Mouse (Mus musculus): ENCODE measurements around the gene Ror2. TPM values are rescaled to one million over a fixed set of nuclear protein-coding genes. Genes with fewer than 3 reads are reported as not detected.

Gene Ror2
- total RNA-seq, 2 experiments from 2014 or later = 0.40 to 0.41 TPM

- peak; percentile 23 for DNase-seq (ENCODE audit: low spot score)
These were observed 216.7 kb downstream of the Ror2 start for GRCm38 (mm10) chr13:53069076-53069690.

GRCm38 (mm10) chr13:53068461-53068860 lies 217.5 kb downstream of the Ror2 start:
- no peak for DNase-seq (ENCODE audit: low spot score)

GRCm38 (mm10) chr13:53067949-53068348 lies 218.0 kb downstream of the Ror2 start:
- peak; percentile 79 for DNase-seq (ENCODE audit: low spot score)

GRCm38 (mm10) chr13:53065122-53065521 lies 220.8 kb downstream of the Ror2 start:
- no peak for DNase-seq (ENCODE audit: low spot score)

GRCm38 (mm10) chr13:53064681-53065080 lies 221.2 kb downstream of the Ror2 start:
- no peak for DNase-seq (ENCODE audit: low spot score)

Other genes with a start within 250 kb of the Ror2 start
- gene Sptlc1, start 91.3 kb upstream of the Ror2 start, total RNA-seq (2021) = 10 to 100 TPM in 1 of 2 experiments, 1 to 10 TPM in 1; 9.3 to 10.6 TPM
- gene Msx2, start 186.9 kb upstream of the Ror2 start, total RNA-seq (2021) = not detected